Mouse (Mus musculus) right cerebral cortex, adult 18-20 months (tissue): ENCODE results near the gene Clic3.

ENCODE experiments used
- DNase-seq: peaks from one replicate; pipeline ENCODE4 v3.0.0; 2022; ENCODE audit warnings: mixed read lengths

The Clic3 gene

GRCm38 (mm10) chr2:25450853-25451647 lies 5.6 kb upstream of the Clic3 start:
- no peak for DNase-seq

GRCm38 (mm10) chr2:25452951-25453350 lies 3.7 kb upstream of the Clic3 start:
- no peak for DNase-seq

- no peak for DNase-seq
Measured at GRCm38 (mm10) chr2:25457022-25457896, 621 bp downstream of the Clic3 start.

- no peak for DNase-seq
Measured at GRCm38 (mm10) chr2:25458911-25459310, 2.3 kb downstream of the Clic3 start.

- no peak for DNase-seq
Measured at GRCm38 (mm10) chr2:25460135-25460534, 3.5 kb downstream of the Clic3 start.

- peak; percentile 97 for DNase-seq
Measured at GRCm38 (mm10) chr2:25460551-25461309, 4.1 kb downstream of the Clic3 start, which contains the start of gene Paxx. TSS of gene Paxx (minus strand) at chr2:25461094.

GRCm38 (mm10) chr2:25461407-25461806 lies 4.8 kb downstream of the Clic3 start:
- no peak for DNase-seq

GRCm38 (mm10) chr2:25463630-25464029 lies 7.0 kb downstream of the Clic3 start:
- no peak for DNase-seq

- DNase-seq: no peak
Measured at GRCm38 (mm10) chr2:25465256-25465655, 8.6 kb downstream of the Clic3 start.

GRCm38 (mm10) chr2:25465816-25466635 lies 9.4 kb downstream of the Clic3 start:
- no peak for DNase-seq

GRCm38 (mm10) chr2:25467606-25468303 lies 11.1 kb downstream of the Clic3 start:
- no peak for DNase-seq

- DNase-seq: peak; percentile 70
Measured at GRCm38 (mm10) chr2:25468962-25469915, 12.6 kb downstream of the Clic3 start.

- no peak for DNase-seq
Measured at GRCm38 (mm10) chr2:25469969-25470368, 13.3 kb downstream of the Clic3 start, which contains the start of gene Ptgds. TSS of gene Ptgds (minus strand) at chr2:25470046.

GRCm38 (mm10) chr2:25472550-25472949 lies 15.9 kb downstream of the Clic3 start:
- DNase-seq: no peak

GRCm38 (mm10) chr2:25477541-25477940 lies 20.9 kb downstream of the Clic3 start:
- no peak for DNase-seq

GRCm38 (mm10) chr2:25477967-25478675 lies 21.5 kb downstream of the Clic3 start:
- DNase-seq: peak; percentile 80

GRCm38 (mm10) chr2:25479551-25480311 lies 23.1 kb downstream of the Clic3 start:
- DNase-seq: no peak

GRCm38 (mm10) chr2:25480541-25480940 lies 23.9 kb downstream of the Clic3 start:
- no peak for DNase-seq

- DNase-seq: no peak
Measured at GRCm38 (mm10) chr2:25482969-25483368, 26.3 kb downstream of the Clic3 start.
